Mouse (Mus musculus) stomach, embryonic 14.5 days (tissue): ENCODE measurements at regions not wholly inside any gene's neighbourhood (a gene's known extent, or its start where the extent isn't known, plus 50 kb on each side); places are given as distances from the start of the nearest gene placed in this dataset.
"Not testable (repeated sequence)": the region's sequence is repeated elsewhere in the genome, so short reads cannot be mapped to it uniquely, and the experiment has no call there.

ENCODE experiments used
- ATAC-seq: fragments of 200-750 bp; cut with Nextera tagmentation; 2 replicates; pipeline ENCODE4 v1.8.0; 2017; ENCODE audit warnings: low read depth, moderate TSS enrichment; ENCODE audit not compliant: insufficient number of reproducible peaks, insufficient read depth, low FRiP score
- H3K27ac ChIP-seq: fragments of 300-500 bp; sonication (generic); 2 replicates; pipeline ENCODE4 v1.5.1; 2014; ENCODE audit warnings: mild to moderate bottlenecking, low read length, moderate library complexity, mixed read lengths
- H3K27me3 ChIP-seq: fragments of 300-500 bp; sonication (generic); 2 replicates; pipeline ENCODE4 v1.6.1; 2014; ENCODE audit warnings: low read length, control low read depth, mixed read lengths; ENCODE audit not compliant: control insufficient read depth, insufficient read depth
- H3K36me3 ChIP-seq: fragments of 300-500 bp; sonication (generic); 2 replicates; pipeline ENCODE4 v1.6.1; 2014; ENCODE audit warnings: mild to moderate bottlenecking, control low read depth, low read length, moderate library complexity, mixed read lengths; ENCODE audit not compliant: control insufficient read depth, insufficient read depth
- H3K4me1 ChIP-seq: fragments of 300-500 bp; sonication (generic); 2 replicates; pipeline ENCODE4 v1.6.1; 2014; ENCODE audit warnings: low read length, control low read depth, mixed read lengths; ENCODE audit not compliant: control insufficient read depth, insufficient read depth
- H3K4me2 ChIP-seq: fragments of 300-500 bp; sonication (generic); replicated peaks from 2 replicates; pipeline ENCODE4 v1.6.1; 2014; ENCODE audit warnings: low read depth, low read length, control low read depth
- H3K4me3 ChIP-seq: fragments of 300-500 bp; sonication (generic); 2 replicates; pipeline ENCODE4 v1.5.1; 2014; ENCODE audit warnings: low read depth, low read length, control low read depth
- H3K9ac ChIP-seq: fragments of 300-500 bp; sonication (generic); replicated peaks from 2 replicates; pipeline ENCODE4 v1.6.1; 2014; ENCODE audit warnings: low read depth, mild to moderate bottlenecking, control low read depth, low read length, moderate library complexity, mixed read lengths
- H3K9me3 ChIP-seq: fragments of 300-500 bp; sonication (generic); 2 replicates; pipeline ENCODE4 v1.6.1; 2016; ENCODE audit warnings: low read depth, low read length, control low read depth; ENCODE audit not compliant: control insufficient read depth
- whole genome bisulfite sequencing: fragments of 180-500 bp; shearing (Covaris S2); extraction: QIAGEN DNeasy Blood & Tissue Kit; methylation state at CpG from one replicate; pipeline ENCODE4 v1.1.7; 2014; 5-methylcytosine and 5-hydroxymethylcytosine counted together

GRCm38 (mm10) chr16:12721368-12721767 is 388.1 kb upstream of the Ercc4 start:
- WGBS, result 54% methylated on average over 4 of the region's 7 CpGs
- H3K4me2 ChIP-seq, H3K4me3 ChIP-seq, H3K27me3 ChIP-seq, H3K9me3 ChIP-seq, ATAC-seq, H3K9ac ChIP-seq, H3K36me3 ChIP-seq, H3K4me1 ChIP-seq, H3K27ac ChIP-seq: not testable (repeated sequence)

GRCm38 (mm10) chr16:12726043-12726442 is 383.4 kb upstream of the Ercc4 start:
- Histone ChIP-seq H3K27ac (no peak overlapping the region), H3K27me3 (no peaks in the 10 kb centered on the region), H3K36me3 (no peaks in the 10 kb centered on the region), H3K9ac (no peak overlapping the region), H3K4me3 (no peak overlapping the region), H3K4me1 (no peaks in the 10 kb centered on the region), H3K9me3 (no peaks in the 10 kb centered on the region), H3K4me2 (no peak overlapping the region)
- ATAC-seq, result no peak

DNA sequence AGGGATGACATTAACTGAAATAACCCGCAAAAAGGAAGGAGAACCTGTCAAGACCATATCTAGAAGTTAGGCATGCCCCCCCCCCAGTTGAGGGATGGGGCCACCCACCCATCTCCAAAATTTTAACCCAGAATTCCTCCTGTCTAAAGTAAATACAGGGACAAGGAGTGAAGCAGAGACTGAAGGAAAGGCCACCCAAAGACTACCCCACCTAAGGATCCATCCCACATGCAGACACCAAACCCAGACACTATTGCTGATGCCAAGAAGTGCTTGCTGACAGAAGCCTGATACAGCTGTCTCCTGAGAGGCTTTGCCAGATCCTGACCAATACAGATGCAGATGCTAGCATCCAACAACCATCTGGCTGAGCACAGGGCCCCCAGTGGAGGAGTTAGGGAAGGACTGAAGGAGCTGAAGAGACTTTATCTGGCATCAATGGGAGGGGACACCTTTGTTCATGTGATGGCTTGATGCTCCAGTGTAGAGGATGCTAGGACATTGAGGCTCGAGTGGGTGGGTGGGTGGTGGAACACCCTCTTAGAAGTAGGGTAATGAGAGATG is 379.2 kb upstream of the Ercc4 start:
- not testable (repeated sequence) for H3K9me3 ChIP-seq, H3K9ac ChIP-seq, H3K27ac ChIP-seq, ATAC-seq, H3K4me3 ChIP-seq, H3K27me3 ChIP-seq, H3K4me2 ChIP-seq, H3K36me3 ChIP-seq, H3K4me1 ChIP-seq
- 75% methylated on average over 2 of the region's 2 CpGs for WGBS

- Histone ChIP-seq H3K36me3 (no peaks in the 10 kb centered on the region), H3K4me1 (no peaks in the 10 kb centered on the region), H3K9ac (no peak overlapping the region), H3K9me3 (no peaks in the 10 kb centered on the region; the same call in 1 of the 2 replicates), H3K4me3 (no peak overlapping the region), H3K27me3 (no peaks in the 10 kb centered on the region), H3K27ac (no peak overlapping the region), H3K4me2 (no peak overlapping the region)
- whole genome bisulfite sequencing, result 60% methylated on average over 2 of the region's 2 CpGs
- ATAC-seq, result no peak
Observed at GRCm38 (mm10) chr16:12731588-12731987, 377.9 kb upstream of the Ercc4 start.

DNA sequence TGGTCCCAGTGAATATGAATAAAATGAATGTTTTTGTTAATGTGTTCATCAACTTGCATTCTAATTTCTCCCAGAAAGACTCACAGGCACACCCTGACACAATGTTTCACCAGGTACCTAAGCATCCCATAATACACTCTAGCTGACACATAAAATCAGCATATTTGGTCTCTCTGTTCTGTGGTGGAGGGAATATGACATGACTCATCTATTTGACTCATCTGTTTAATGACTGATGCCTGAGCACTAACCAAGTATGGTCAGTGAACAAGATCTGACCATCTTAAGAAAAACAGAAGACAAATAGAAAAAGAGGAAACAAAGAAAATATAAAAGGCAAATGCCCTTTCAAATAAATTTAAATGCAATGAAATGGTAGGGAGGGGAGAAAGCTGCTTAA is 367.0 kb upstream of the Ercc4 start:
- Histone ChIP-seq H3K36me3 (no peaks in the 10 kb centered on the region), H3K27ac (no peak overlapping the region), H3K9ac (no peak overlapping the region), H3K4me2 (no peak overlapping the region), H3K4me3 (no peak overlapping the region), H3K27me3 (no peaks in the 10 kb centered on the region), H3K9me3 (no peaks in the 10 kb centered on the region), H3K4me1 (no peaks in the 10 kb centered on the region)
- no peak for ATAC-seq

DNA sequence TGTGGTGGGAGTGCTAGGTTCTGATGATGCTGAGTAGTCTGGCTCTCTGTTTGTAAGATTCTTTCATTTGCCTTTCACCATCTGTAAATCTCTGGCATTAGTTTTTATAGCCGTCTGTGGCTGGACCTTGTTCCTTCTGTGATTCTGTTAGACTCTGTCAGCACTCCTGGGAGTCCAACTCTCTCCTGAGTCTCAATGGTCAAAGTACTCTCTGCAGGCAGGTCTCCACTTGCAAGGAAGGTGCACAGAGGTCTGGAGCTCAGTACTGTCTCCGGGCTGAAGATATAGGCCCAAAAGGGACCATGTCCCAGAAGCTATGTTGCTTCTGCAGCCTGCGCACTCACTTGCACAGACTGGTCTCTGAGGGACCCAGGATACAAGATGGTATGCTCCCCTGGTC is 356.3 kb upstream of the Ercc4 start:
- WGBS, result 93% methylated on average over 3 of the region's 3 CpGs
- no peak overlapping the region for H3K9ac ChIP-seq
- no peak overlapping the region for H3K27ac ChIP-seq

GRCm38 (mm10) chr16:12754361-12754760 is 355.1 kb upstream of the Ercc4 start:
- Histone ChIP-seq H3K4me1 (no peaks in the 10 kb centered on the region), H3K27ac (no peak overlapping the region), H3K9me3 (no peaks in the 10 kb centered on the region), H3K36me3 (no peaks in the 10 kb centered on the region), H3K4me2 (no peak overlapping the region), H3K4me3 (no peak overlapping the region), H3K9ac (no peak overlapping the region), H3K27me3 (no peaks in the 10 kb centered on the region)
- ATAC-seq, result no peak

More for the DNA sequence above, 356.3 kb upstream of the Ercc4 start:
- Histone ChIP-seq H3K4me3 (no peak overlapping the region), H3K9me3 (no peaks in the 10 kb centered on the region), H3K36me3 (no peaks in the 10 kb centered on the region), H3K4me1 (no peaks in the 10 kb centered on the region), H3K27me3 (no peaks in the 10 kb centered on the region), H3K4me2 (no peak overlapping the region)
- ATAC-seq, result no peak

- no peaks in the 10 kb centered on the region for H3K4me1 ChIP-seq
- H3K4me2 ChIP-seq, result no peak overlapping the region
- H3K27ac ChIP-seq, result no peak overlapping the region
- no peaks in the 10 kb centered on the region for H3K27me3 ChIP-seq
- no peak for ATAC-seq
- H3K36me3 ChIP-seq, result no peaks in the 10 kb centered on the region
- 81% methylated on average over 4 of the region's 4 CpGs for WGBS
- no peak overlapping the region for H3K9ac ChIP-seq
- no peak overlapping the region for H3K4me3 ChIP-seq
- no peaks in the 10 kb centered on the region for H3K9me3 ChIP-seq
Observed at GRCm38 (mm10) chr16:12758594-12758993, 350.9 kb upstream of the Ercc4 start.

- H3K27me3 ChIP-seq, result no peaks in the 10 kb centered on the region
- ATAC-seq, result no peak
- no peak overlapping the region for H3K4me2 ChIP-seq
- H3K27ac ChIP-seq, result no peak overlapping the region
- H3K4me3 ChIP-seq, result no peak overlapping the region
- H3K4me1 ChIP-seq, result no peaks in the 10 kb centered on the region
- no peaks in the 10 kb centered on the region for H3K36me3 ChIP-seq
- no peaks in the 10 kb centered on the region for H3K9me3 ChIP-seq
- WGBS, result 95% methylated on average over 1 of the region's 1 CpGs
- no peak overlapping the region for H3K9ac ChIP-seq
Observed at GRCm38 (mm10) chr16:12764166-12764565, 345.3 kb upstream of the Ercc4 start.
